8 mouse cellular contexts compared by ENCODE assay signal in the genomic region with DNA sequence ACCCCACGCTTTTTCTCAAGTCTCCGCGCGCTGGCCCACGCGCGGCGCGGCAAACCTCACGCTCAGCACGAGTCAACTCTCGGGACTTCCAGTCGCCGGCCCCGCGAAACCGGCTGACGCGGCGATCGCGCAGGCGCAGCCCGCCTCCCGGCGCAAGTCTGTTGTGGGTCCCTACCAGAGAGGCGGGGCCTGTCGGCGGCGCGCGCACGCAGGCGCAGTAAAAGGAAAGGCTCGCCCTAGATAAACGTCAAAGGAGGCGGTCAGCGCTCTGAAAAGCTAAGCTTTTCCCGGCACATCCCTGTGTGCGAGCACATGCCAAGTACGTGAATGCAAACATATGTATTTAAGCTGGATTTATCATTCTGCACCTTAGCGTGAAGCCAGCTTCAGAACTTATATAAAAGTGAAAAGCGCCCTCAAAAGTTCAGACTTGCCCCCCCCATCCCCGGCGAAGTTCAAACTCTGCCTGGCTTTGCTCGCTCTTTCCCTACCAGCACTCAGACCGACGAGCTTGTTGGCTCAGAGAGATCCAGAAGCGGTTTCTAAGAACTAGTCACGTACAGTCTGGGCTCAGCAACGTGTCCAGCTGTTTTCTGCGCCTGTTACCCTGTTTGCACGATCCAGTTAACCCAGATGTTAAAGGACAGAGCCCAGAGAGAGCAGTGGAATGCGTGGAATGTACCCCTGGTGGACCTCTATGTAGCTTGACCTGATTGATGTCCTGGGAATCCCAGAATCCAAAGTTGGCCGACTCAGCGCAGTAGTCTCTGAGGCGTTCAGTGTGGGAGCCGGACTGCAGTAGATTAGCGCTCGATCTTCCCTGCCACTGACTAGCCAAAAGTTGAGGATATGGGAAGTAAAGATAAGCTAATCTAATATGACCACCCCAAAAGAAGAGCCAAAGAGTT. TPM values are rescaled to one million over a fixed set of nuclear protein-coding genes. Genes with fewer than 3 reads are reported as not detected.
A peak's percentile ranks its signal among the peaks of the same experiment; 100 is the strongest.
DNase-seq lines count a peak whose midpoint lies in the region; ATAC-seq and TF ChIP-seq lines count a peak whose summit lies in the region.

Pelo (minus strand) TSS at position 118 of the 908 bp plus-strand sequence.

- TF ChIP-seq POLR2A in ES-Bruce4 (IDR thresholded peaks at IDR 0.05; ENCODE audit: insufficient read depth, low read length), result peak; percentile 76

- peaks cover 11% of the 10 kb centered on the region for H3K36me3 ChIP-seq in ES-Bruce4 (ENCODE audit: control insufficient read depth, insufficient read depth, low read length, poor library complexity, severe bottlenecking)
- H3K36me3 ChIP-seq in forebrain, embryonic 14.5 days (ENCODE audit: control insufficient read depth, insufficient read depth, low read length), result peaks cover 19% of the 10 kb centered on the region
- peaks cover 19% of the 10 kb centered on the region for H3K36me3 ChIP-seq in neural tube, embryonic 15.5 days

- 1% methylated on average over 60 of the region's 60 CpGs for WGBS in forebrain, embryonic 14.5 days
- WGBS in neural tube, embryonic 15.5 days, result under 1% methylated on average over 60 of the region's 60 CpGs

- TF ChIP-seq EP300 in ES-Bruce4 (IDR thresholded peaks at IDR 0.05; ENCODE audit: insufficient read depth, low read depth, low read length), result no peak

- peak within 1 kb of the TSS; percentile 92 for H3K4me3 ChIP-seq in ES-Bruce4 (ENCODE audit: low read depth, low read length)
- H3K4me3 ChIP-seq in forebrain, embryonic 14.5 days (ENCODE audit: low read depth, low read length), result peak within 1 kb of the TSS; percentile 66
- H3K4me3 ChIP-seq in neural tube, embryonic 15.5 days (replicated peaks), result peak within 1 kb of the TSS; percentile 68

- no peaks in the 10 kb centered on the region for H3K4me1 ChIP-seq in ES-Bruce4 (ENCODE audit: control insufficient read depth, insufficient read depth, low read length)
- H3K4me1 ChIP-seq in forebrain, embryonic 14.5 days (ENCODE audit: control insufficient read depth, insufficient read depth, low read length), result peaks cover 8% of the 10 kb centered on the region
- H3K4me1 ChIP-seq in neural tube, embryonic 15.5 days, result peaks cover 27% of the 10 kb centered on the region

- H3K27ac ChIP-seq in ES-Bruce4 (ENCODE audit: insufficient read depth, low read length), result peak within 1 kb of the TSS; percentile 59
- 0 out of 2 replicates have a peak within 1 kb of the TSS, but pooled peaks have one; percentile 48 for H3K27ac ChIP-seq in forebrain, embryonic 14.5 days (ENCODE audit: low read depth, low read length)
- H3K27ac ChIP-seq in neural tube, embryonic 15.5 days (replicated peaks), result peak within 1 kb of the TSS; percentile 72

- peak; percentile 95 for DNase-seq in forebrain, embryonic 14.5 days (ENCODE audit: low spot score)
- DNase-seq in heart, postnatal 14 days, result peak; percentile 98
- DNase-seq in layer of hippocampus, adult 11-12 months (ENCODE audit: low spot score), result peak; percentile 95
- peak; percentile 96 to 97 for DNase-seq in lung, adult 18-20 months
- DNase-seq in testis, postnatal 14 days (ENCODE audit: low spot score), result peak; percentile 92

- no peaks in the 10 kb centered on the region for H3K9me3 ChIP-seq in ES-Bruce4 (replicated peaks; ENCODE audit: control insufficient read depth, insufficient read depth, low read length, poor library complexity, severe bottlenecking)
- H3K9me3 ChIP-seq in forebrain, embryonic 14.5 days (replicated peaks; ENCODE audit: control insufficient read depth, low read length), result no peaks in the 10 kb centered on the region
- no peaks in the 10 kb centered on the region for H3K9me3 ChIP-seq in neural tube, embryonic 15.5 days (replicated peaks)

- H3K9ac ChIP-seq in ES-Bruce4 (ENCODE audit: low read depth, poor library complexity, severe bottlenecking), result peak within 1 kb of the TSS; percentile 80
- peak within 1 kb of the TSS; percentile 79 for H3K9ac ChIP-seq in forebrain, embryonic 14.5 days (ENCODE audit: low read length)
- H3K9ac ChIP-seq in neural tube, embryonic 15.5 days (replicated peaks), result peak within 1 kb of the TSS; percentile 74

- peak; percentile 88 for ATAC-seq in cerebellum, adult (ENCODE audit: insufficient number of reproducible peaks, low FRiP score, low TSS enrichment)
- peak; percentile 97 for ATAC-seq in forebrain, embryonic 14.5 days
- peak; percentile 97 for ATAC-seq in neural tube, embryonic 15.5 days (ENCODE audit: low FRiP score)

- H3K4me2 ChIP-seq in forebrain, embryonic 14.5 days (ENCODE audit: low read length), result peak within 1 kb of the TSS; percentile 57
- peak within 1 kb of the TSS; percentile 97 for H3K4me2 ChIP-seq in neural tube, embryonic 15.5 days

- intact Hi-C loops in heart, postnatal 14 days (cut with DNase I), result no loop called here

- H3K27me3 ChIP-seq in ES-Bruce4 (ENCODE audit: control insufficient read depth, insufficient read depth, low read length, poor library complexity, severe bottlenecking), result no peaks in the 10 kb centered on the region
- H3K27me3 ChIP-seq in forebrain, embryonic 14.5 days (replicated peaks; ENCODE audit: control insufficient read depth, insufficient read depth, low read length), result no peaks in the 10 kb centered on the region
- no peaks in the 10 kb centered on the region for H3K27me3 ChIP-seq in neural tube, embryonic 15.5 days (replicated peaks)

- no peak for TF ChIP-seq CTCF in ES-Bruce4 (IDR thresholded peaks at IDR 0.05; ENCODE audit: low read depth, low read length)

RNA-seq across cellular contexts. Expression of gene Pelo, which starts in this region (rescaled TPM):
- 26.3 and 26.7 TPM in 2 replicates for polyA plus RNA-seq in ES-Bruce4 (2011; ENCODE audit: insufficient read depth, insufficient read length, low read depth, missing spikeins)
- 5.6 and 5.9 TPM in 2 replicates for polyA plus RNA-seq in forebrain, embryonic 14.5 days (2014; fragmentation: Nextera tagmentation; extraction: Ambion mirVana)
- 10 to 100 TPM; 18.6 to 19.3 TPM for total RNA-seq in heart, postnatal 14 days (2021)
- polyA plus RNA-seq in neural tube, embryonic 15.5 days (2015; fragmentation: Nextera tagmentation; extraction: Ambion mirVana), result 6.7 TPM in 2 replicates

Comparison
In these comparisons a context has a peak if more than half of its experiments do, and no peak if none do; other contexts are left out.
1. Peak in every context shown above with its lines: DNase-seq, ATAC-seq, H3K4me3 ChIP-seq and H3K27ac ChIP-seq.